Mouse (Mus musculus) MEL (cell line): ENCODE data around the gene Qtrt1. TPM values are rescaled to one million over a fixed set of nuclear protein-coding genes. Genes with fewer than 3 reads are reported as not detected.
A peak's percentile ranks its signal among the peaks of the same experiment; 100 is the strongest.

Source experiments
- DNase-seq: peaks from one replicate; pipeline ENCODE4 v3.0.0; 2011; ENCODE audit warnings: low read depth, low spot score
- H3K27ac ChIP-seq: 2 replicates; pipeline ENCODE4 v1.5.1; 2012; ENCODE audit warnings: low read depth, mild to moderate bottlenecking, control low read depth, low read length, moderate library complexity; ENCODE audit not compliant: control insufficient read depth
- H3K27me3 ChIP-seq, 2 experiments: fragments of 150-350 bp in 1 of 2; sonication (generic) in 1 of 2; 2 replicates each; pipeline ENCODE4 v1.6.1; 2012; ENCODE audit warnings: low read length in 2 of 2, mild to moderate bottlenecking in 2 of 2, improper control_type of control experiment in 1 of 2, moderate library complexity in 1 of 2; ENCODE audit not compliant: insufficient read depth in 2 of 2, control insufficient read depth in 1 of 2
- H3K36me3 ChIP-seq, 2 experiments: 2 replicates each; pipeline ENCODE4 v1.6.1; 2012 to 2014; ENCODE audit warnings: low read length in 2 of 2, improper control_type of control experiment in 1 of 2, inconsistent platforms in 1 of 2, mild to moderate bottlenecking in 1 of 2; ENCODE audit not compliant: insufficient read depth in 2 of 2, control insufficient read depth in 1 of 2
- H3K4me1 ChIP-seq, 2 experiments: fragments of 150-350 bp in 1 of 2; sonication (generic) in 1 of 2; 2 replicates each; pipeline ENCODE4 v1.6.1; 2012; ENCODE audit warnings: low read length in 2 of 2, improper control_type of control experiment in 1 of 2, mild to moderate bottlenecking in 1 of 2; ENCODE audit not compliant: insufficient read depth in 2 of 2, control insufficient read depth in 1 of 2
- H3K4me3 ChIP-seq, 2 experiments: fragments of 150-350 bp in 1 of 2; sonication (generic) in 1 of 2; 2 replicates each; pipeline ENCODE4 v1.5.1; 2012; ENCODE audit warnings: low read depth in 2 of 2, low read length in 2 of 2, mild to moderate bottlenecking in 2 of 2, moderate library complexity in 2 of 2, control low read depth in 1 of 2, improper control_type of control experiment in 1 of 2; ENCODE audit not compliant: control insufficient read depth in 1 of 2, insufficient read depth in 1 of 2
- H3K79me2 ChIP-seq: 2 replicates; pipeline ENCODE4 v1.6.1; 2012; ENCODE audit warnings: mild to moderate bottlenecking, low read length, moderate library complexity; ENCODE audit not compliant: control insufficient read depth, poor library complexity, insufficient read depth
- H3K9ac ChIP-seq: 2 replicates; pipeline ENCODE4 v1.6.1; 2012; ENCODE audit warnings: low read depth, mild to moderate bottlenecking, control low read depth, low read length, moderate library complexity; ENCODE audit not compliant: control insufficient read depth, poor library complexity, severe bottlenecking
- H3K9me3 ChIP-seq: fragments of 150-350 bp; sonication (generic); replicated peaks from 2 replicates; pipeline ENCODE4 v1.6.1; 2012; ENCODE audit warnings: mild to moderate bottlenecking, low read length, improper control_type of control experiment, moderate library complexity; ENCODE audit not compliant: insufficient read depth
- CHD1 ChIP-seq: IDR thresholded peaks from 2 replicates; pipeline ENCODE4 v1.6.1; 2012; ENCODE audit warnings: low read depth, mild to moderate bottlenecking, inconsistent platforms, low read length, improper control_type of control experiment
- EP300 ChIP-seq, 2 experiments: IDR thresholded peaks; 2 replicates each; pipeline ENCODE4 v1.6.1; 2011; ENCODE audit warnings: improper control_type of control experiment in 2 of 2, low read length in 2 of 2, low read depth in 1 of 2, mild to moderate bottlenecking in 1 of 2
- HCFC1 ChIP-seq: IDR thresholded peaks from 2 replicates; pipeline ENCODE4 v1.6.1; 2012; ENCODE audit warnings: low read depth, mild to moderate bottlenecking, inconsistent platforms, low read length, improper control_type of control experiment, moderate library complexity
- JUND ChIP-seq: IDR thresholded peaks from 2 replicates; pipeline ENCODE4 v1.6.1; 2011; ENCODE audit warnings: low read depth, mild to moderate bottlenecking, improper control_type of control experiment, low read length
- NRF1 ChIP-seq: IDR thresholded peaks from 2 replicates; pipeline ENCODE4 v1.6.1; 2014; ENCODE audit warnings: low read depth, mild to moderate bottlenecking, inconsistent platforms, low read length, improper control_type of control experiment, moderate library complexity; ENCODE audit not compliant: poor library complexity, insufficient read depth, severe bottlenecking
- UBTF ChIP-seq: IDR thresholded peaks from 2 replicates; pipeline ENCODE4 v1.6.1; 2012; ENCODE audit warnings: low read depth, mild to moderate bottlenecking, inconsistent platforms, low read length, improper control_type of control experiment, moderate library complexity, borderline replicate concordance; ENCODE audit not compliant: insufficient read depth
- USF2 ChIP-seq, 2 experiments: IDR thresholded peaks; 2 replicates each; pipeline ENCODE4 v1.6.1; 2011 to 2012; ENCODE audit warnings: improper control_type of control experiment in 2 of 2, low read length in 2 of 2, borderline replicate concordance in 1 of 2, inconsistent platforms in 1 of 2, low read depth in 1 of 2, mild to moderate bottlenecking in 1 of 2; ENCODE audit not compliant: insufficient read depth in 1 of 2
- polyA plus RNA-seq, 2 experiments: library from polyadenylated mRNA; stranded (reverse) in 1 of 2; unstranded in 1 of 2; fragments of >175 nt in 1 of 2; fragments of >200 nt in 1 of 2; gene quantifications; 2 replicates each; pipeline versions ENCODE4 v1.2.1 to v1.2.4; 2012; ENCODE audit warnings: low replicate concordance in 2 of 2, low read depth in 1 of 2; ENCODE audit not compliant: insufficient read length in 2 of 2, insufficient read depth in 1 of 2, missing spikeins in 1 of 2
- total RNA-seq: library from RNA; depleted of rRNA; stranded (reverse); fragments of 300-350 nt; gene quantifications from 2 replicates; pipeline ENCODE4 v1.2.3, GENCODE M21; 2012

Qtrt1 gene
- total and polyA plus RNA-seq, 3 experiments = 199 to 244 TPM; not detected in 1

DNA sequence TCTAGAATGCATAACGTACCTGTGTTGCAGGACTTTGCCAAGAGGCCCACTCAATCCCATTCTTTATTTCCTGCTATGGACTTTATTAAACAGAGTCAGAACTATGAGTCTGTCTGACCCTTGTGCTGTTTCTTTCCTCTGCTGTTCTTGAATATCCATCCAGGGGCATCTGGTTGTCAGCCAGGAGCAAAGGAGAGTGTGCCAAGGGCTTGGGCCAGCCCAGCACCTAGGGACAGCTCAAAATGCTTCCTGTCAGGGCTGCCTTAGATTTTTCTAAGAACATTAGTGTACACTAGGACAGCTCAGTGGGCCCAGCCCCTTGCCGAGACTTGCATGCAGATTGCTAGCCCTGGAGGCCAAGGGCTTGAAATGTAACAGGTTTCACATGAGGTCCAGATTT is 16.1 kb downstream of the Qtrt1 start:
- Histone ChIP-seq H3K27me3 (no peaks in the 10 kb centered on the region), H3K9ac (no peak overlapping the region), H3K9me3 (no peaks in the 10 kb centered on the region), H3K27ac (no peak overlapping the region), H3K36me3 (peaks cover 7 to 29% of the 10 kb centered on the region in 2 experiments), H3K4me3 (no peak overlapping the region), H3K79me2 (peaks cover 77% of the 10 kb centered on the region), H3K4me1 (peaks cover 17 to 28% of the 10 kb centered on the region in 2 experiments)
- no peak for TF ChIP-seq JUND
- no peak for DNase-seq

DNA sequence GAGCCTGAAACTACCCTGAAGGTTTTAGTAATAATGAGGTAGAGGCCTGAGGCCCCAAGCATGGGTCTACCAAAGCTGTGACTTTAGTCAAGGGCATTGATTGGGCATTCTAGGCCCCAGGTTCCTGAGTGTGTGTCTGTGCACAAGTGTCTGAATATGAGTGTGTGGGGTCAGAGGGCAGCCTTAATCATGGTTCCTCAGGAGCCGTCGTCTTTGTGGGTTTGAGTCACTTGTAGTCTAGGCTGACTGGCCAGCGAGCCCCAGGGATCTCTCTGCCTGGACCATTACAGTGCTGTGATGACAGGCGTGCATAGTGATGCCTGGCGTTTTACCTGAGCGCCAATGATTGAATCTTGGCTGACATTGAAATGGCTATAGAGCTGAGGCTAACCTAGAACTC is 16.5 kb downstream of the Qtrt1 start:
- TF ChIP-seq CHD1 = no peak
- 0 out of 4 replicates have a peak, but pooled peaks of 1 of the 2 experiments have one; percentile 18 for TF ChIP-seq USF2 (IDR thresholded peaks at IDR 0.05; ENCODE audit: borderline replicate concordance in 1 of 2, insufficient read depth in 1 of 2, low read depth in 1 of 2, low read length in 2 of 2)
- H3K4me1 ChIP-seq = peaks cover 14 to 24% of the 10 kb centered on the region in 2 experiments
- no peak for DNase-seq
- no peak overlapping the region for H3K4me3 ChIP-seq
- H3K27ac ChIP-seq = no peak overlapping the region
- peaks cover 7 to 25% of the 10 kb centered on the region in 2 experiments for H3K36me3 ChIP-seq
- H3K27me3 ChIP-seq = no peaks in the 10 kb centered on the region
- H3K9me3 ChIP-seq = no peaks in the 10 kb centered on the region
- no peak overlapping the region for H3K9ac ChIP-seq
- H3K79me2 ChIP-seq = peaks cover 80% of the 10 kb centered on the region

DNA sequence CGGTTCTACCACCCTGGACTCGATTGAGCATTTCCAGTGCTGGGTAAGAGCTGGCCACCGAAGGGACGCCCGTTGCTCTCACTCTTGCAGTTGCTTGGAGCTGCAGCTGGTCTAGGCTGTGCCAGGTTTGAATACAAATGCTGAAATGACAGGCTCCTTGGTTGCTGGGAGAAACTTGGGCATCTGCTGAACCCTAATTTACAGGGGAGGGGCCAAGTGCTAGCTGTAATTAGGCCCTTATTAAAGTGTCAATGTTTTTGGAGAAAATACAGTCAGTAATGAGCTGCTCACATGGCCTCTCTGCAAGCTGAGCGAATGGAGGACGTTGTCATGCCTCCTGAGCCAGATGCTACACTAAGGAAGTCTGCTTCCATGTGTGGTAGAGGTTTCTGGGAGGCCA is 19.1 kb downstream of the Qtrt1 start:
- Histone ChIP-seq H3K27ac (no peak overlapping the region), H3K79me2 (peaks cover 90% of the 10 kb centered on the region), H3K4me1 (peaks cover 15 to 22% of the 10 kb centered on the region in 2 experiments), H3K27me3 (no peaks in the 10 kb centered on the region), H3K36me3 (peaks cover 16 to 22% of the 10 kb centered on the region in 2 experiments), H3K9me3 (no peaks in the 10 kb centered on the region), H3K9ac (no peak overlapping the region), H3K4me3 (no peak overlapping the region)
- TF ChIP-seq UBTF = no peak
- DNase-seq = no peak

DNA sequence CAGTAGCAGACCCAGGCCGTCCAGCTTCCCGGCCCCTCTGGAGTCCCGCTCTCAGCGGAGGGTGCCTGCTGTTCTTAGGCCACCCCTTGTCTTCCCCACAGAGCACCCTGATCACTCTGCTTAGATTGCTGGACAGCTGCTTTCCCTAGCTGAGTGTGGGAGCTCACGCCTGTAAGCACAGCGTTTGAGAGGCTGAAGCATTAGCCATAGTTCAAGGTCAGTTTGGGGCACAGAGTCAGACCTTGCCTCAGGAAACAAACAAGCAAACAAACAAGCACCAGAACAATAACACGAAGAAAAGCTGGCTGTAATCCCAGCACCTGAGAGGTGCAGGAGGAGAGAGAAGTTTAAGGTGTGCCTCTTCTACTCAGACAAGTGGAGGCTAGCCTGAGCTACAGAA is 20.4 kb downstream of the Qtrt1 start:
- Histone ChIP-seq H3K27me3 (no peaks in the 10 kb centered on the region), H3K9ac (no peak overlapping the region), H3K4me1 (peaks cover 20 to 23% of the 10 kb centered on the region in 2 experiments), H3K27ac (no peak overlapping the region), H3K79me2 (peaks cover 90% of the 10 kb centered on the region), H3K36me3 (peaks cover 18 to 24% of the 10 kb centered on the region in 2 experiments), H3K4me3 (no peak overlapping the region), H3K9me3 (no peaks in the 10 kb centered on the region)
- DNase-seq = no peak
- TF ChIP-seq CHD1 = no peak
- TF ChIP-seq EP300 (IDR thresholded peaks at IDR 0.05; ENCODE audit: low read depth in 1 of 2, low read length in 2 of 2) = no peak
- no peak for TF ChIP-seq NRF1
- no peak for TF ChIP-seq HCFC1
- TF ChIP-seq JUND = no peak
